Mouse (Mus musculus) intestine, postnatal 0 days (tissue): ENCODE measurements around the gene E130208F15Rik. TPM values are rescaled to one million over a fixed set of nuclear protein-coding genes. Genes with fewer than 3 reads are reported as not detected.

Source experiments
- ATAC-seq: fragments of 200-750 bp; cut with Nextera tagmentation; 2 replicates; pipeline ENCODE4 v1.8.0; 2017; ENCODE audit warnings: mild to moderate bottlenecking, moderate TSS enrichment, moderate library complexity
- H3K27ac ChIP-seq: fragments of 300-500 bp; sonication (generic); 2 replicates; pipeline ENCODE4 v1.5.1; 2014; ENCODE audit warnings: mild to moderate bottlenecking, low read depth, low read length, moderate library complexity
- H3K27me3 ChIP-seq: fragments of 300-500 bp; sonication (generic); replicated peaks from 2 replicates; pipeline ENCODE4 v1.6.1; 2014; ENCODE audit warnings: low read length, mixed read lengths; ENCODE audit not compliant: control insufficient read depth, insufficient read depth
- H3K36me3 ChIP-seq: fragments of 300-500 bp; sonication (generic); 2 replicates; pipeline ENCODE4 v1.6.1; 2014; ENCODE audit warnings: mild to moderate bottlenecking, moderate library complexity; ENCODE audit not compliant: control insufficient read depth, insufficient read depth
- H3K4me1 ChIP-seq: fragments of 300-500 bp; sonication (generic); replicated peaks from 2 replicates; pipeline ENCODE4 v1.6.1; 2014; ENCODE audit warnings: antibody characterized with exemption, low read length, mixed read lengths; ENCODE audit not compliant: control insufficient read depth, insufficient read depth
- H3K4me2 ChIP-seq: fragments of 300-500 bp; sonication (generic); replicated peaks from 2 replicates; pipeline ENCODE4 v1.6.1; 2014; ENCODE audit warnings: low read depth, mild to moderate bottlenecking, moderate library complexity
- H3K4me3 ChIP-seq: fragments of 300-500 bp; sonication (generic); 2 replicates; pipeline ENCODE4 v1.5.1; 2014; ENCODE audit warnings: low read depth, low read length
- H3K9ac ChIP-seq: fragments of 300-500 bp; sonication (generic); 2 replicates; pipeline ENCODE4 v1.6.1; 2014; ENCODE audit warnings: mild to moderate bottlenecking, low read depth, low read length
- H3K9me3 ChIP-seq: fragments of 300-500 bp; sonication (generic); 2 replicates; pipeline ENCODE4 v1.6.1; 2016; ENCODE audit warnings: mixed run types; ENCODE audit not compliant: control insufficient read depth
- CTCF ChIP-seq: sonication (generic); IDR thresholded peaks from 2 replicates; pipeline ENCODE4 v1.5.1; 2016; ENCODE audit warnings: low read depth, mild to moderate bottlenecking, control low read depth, antibody characterized with exemption, moderate library complexity
- WGBS: fragments of 180-500 bp; shearing (Covaris S2); extraction: QIAGEN DNeasy Blood & Tissue Kit; methylation state at CpG from one replicate; pipeline ENCODE4 v1.1.7; 2014; 5-methylcytosine and 5-hydroxymethylcytosine counted together
- polyA plus RNA-seq: library from polyadenylated mRNA; unstranded; fragments of >200 nt; fragmentation: Nextera tagmentation; extraction: Ambion mirVana; gene quantifications from 2 replicates; pipeline ENCODE4 v1.2.1, GENCODE M21; 2015

Gene E130208F15Rik
- polyA plus RNA-seq, 1 experiment from 2014 or later, result not detected

- no peak for ATAC-seq
- WGBS, result 47% methylated on average over 25 of the region's 27 CpGs
- Histone ChIP-seq H3K36me3 (peaks cover 9% of the 10 kb centered on the region; the same call in 1 of the 2 replicates), H3K4me3 (no peak overlapping the region), H3K4me1 (no peaks in the 10 kb centered on the region), H3K27ac (no peak overlapping the region), H3K9me3 (no peaks in the 10 kb centered on the region), H3K27me3 (no peaks in the 10 kb centered on the region), H3K4me2 (no peak overlapping the region), H3K9ac (no peak overlapping the region)
- TF ChIP-seq CTCF, result no peak
Observed at GRCm38 (mm10) chr7:30313666-30314320, 7.7 kb upstream of the E130208F15Rik start.

GRCm38 (mm10) chr7:30314721-30315155 is 6.8 kb upstream of the E130208F15Rik start, which contains the start of gene Syne4:
Syne4 (plus strand) TSS chr7:30314807.
- H3K36me3 ChIP-seq, result peaks cover 9% of the 10 kb centered on the region; the same call in 1 of the 2 replicates
- peak within 1 kb of the TSS; percentile 23; the same call in 1 of the 2 replicates for H3K9ac ChIP-seq
- H3K27ac ChIP-seq, result no peak within 1 kb of the TSS
- 2% methylated on average over 9 of the region's 9 CpGs for WGBS
- ATAC-seq, result peak; percentile 46
- peak within 1 kb of the TSS; percentile 36 for H3K4me3 ChIP-seq
- H3K9me3 ChIP-seq, result no peaks in the 10 kb centered on the region
- no peak for TF ChIP-seq CTCF
- no peaks in the 10 kb centered on the region for H3K4me1 ChIP-seq
- H3K27me3 ChIP-seq, result no peaks in the 10 kb centered on the region
- H3K4me2 ChIP-seq, result peak within 1 kb of the TSS; percentile 66

GRCm38 (mm10) chr7:30315559-30316529 is 5.7 kb upstream of the E130208F15Rik start:
- Histone ChIP-seq H3K36me3 (peaks cover 9% of the 10 kb centered on the region; the same call in 1 of the 2 replicates), H3K4me1 (no peaks in the 10 kb centered on the region), H3K4me2 (peak overlapping the region; percentile 66), H3K27ac (no peak overlapping the region), H3K27me3 (no peaks in the 10 kb centered on the region), H3K4me3 (peak overlapping the region; percentile 36), H3K9ac (no peak overlapping the region), H3K9me3 (no peaks in the 10 kb centered on the region)
- WGBS, result 59% methylated on average over 13 of the region's 13 CpGs
- no peak for TF ChIP-seq CTCF
- no peak for ATAC-seq

DNA sequence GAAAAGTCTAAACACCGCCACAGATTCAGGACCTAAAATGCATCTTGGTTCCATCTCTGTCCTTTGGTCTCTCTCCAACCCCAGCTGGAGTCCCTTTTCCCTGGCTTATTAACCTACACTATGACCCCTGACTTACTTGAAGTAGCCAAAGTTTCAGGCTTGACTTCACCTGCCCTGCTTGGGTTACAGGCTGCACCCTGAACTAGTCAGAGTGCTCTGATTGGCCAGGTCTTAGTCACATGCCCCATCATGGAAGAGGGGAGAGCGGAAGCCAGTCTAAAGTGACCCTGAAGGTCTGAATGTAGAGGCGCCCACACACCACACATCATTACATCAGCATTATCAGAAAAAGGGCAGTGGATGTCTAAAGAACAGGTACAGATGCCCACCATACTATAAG is 3.4 kb upstream of the E130208F15Rik start:
- H3K27ac ChIP-seq, result no peak overlapping the region
- no peak for ATAC-seq
- no peaks in the 10 kb centered on the region; the same call in 1 of the 2 replicates for H3K36me3 ChIP-seq
- H3K4me2 ChIP-seq, result no peak overlapping the region
- no peak for TF ChIP-seq CTCF
- WGBS, result 94% methylated on average over 3 of the region's 3 CpGs
- no peaks in the 10 kb centered on the region; the same call in 1 of the 2 replicates for H3K4me1 ChIP-seq
- H3K9ac ChIP-seq, result no peak overlapping the region
- H3K4me3 ChIP-seq, result no peak overlapping the region
- no peaks in the 10 kb centered on the region for H3K9me3 ChIP-seq
- no peaks in the 10 kb centered on the region for H3K27me3 ChIP-seq

DNA sequence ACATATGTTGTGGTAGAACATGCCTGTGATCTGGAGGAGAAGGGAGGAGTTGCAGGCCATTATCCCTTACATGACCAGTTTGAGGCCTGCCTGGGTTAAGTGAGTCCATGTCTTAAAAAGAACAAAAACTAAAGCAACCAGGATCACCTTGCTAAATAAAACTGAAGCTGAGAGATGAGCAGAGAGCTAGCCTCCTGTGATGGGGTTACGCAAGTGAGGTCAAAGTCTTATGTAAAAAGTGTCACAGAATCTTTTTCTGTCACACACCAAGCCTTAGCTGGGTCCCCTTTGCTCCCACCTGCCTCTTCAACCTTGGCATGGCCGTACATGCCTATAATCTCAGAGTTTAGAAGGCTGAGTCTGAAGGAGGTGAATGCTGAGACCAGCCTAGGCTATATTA is 594 bp upstream of the E130208F15Rik start:
- Histone ChIP-seq H3K9ac (no peak overlapping the region), H3K4me1 (no peaks in the 10 kb centered on the region; the same call in 1 of the 2 replicates), H3K4me3 (0 out of 2 replicates have a peak overlapping the region, but pooled peaks have one; percentile 76), H3K4me2 (peak overlapping the region; percentile 96; the same call in 1 of the 2 replicates), H3K36me3 (no peaks in the 10 kb centered on the region; the same call in 1 of the 2 replicates), H3K9me3 (no peaks in the 10 kb centered on the region), H3K27ac (no peak overlapping the region), H3K27me3 (no peaks in the 10 kb centered on the region)
- no peak for TF ChIP-seq CTCF
- ATAC-seq, result no peak
- WGBS, result 53% methylated on average over 2 of the region's 2 CpGs

DNA sequence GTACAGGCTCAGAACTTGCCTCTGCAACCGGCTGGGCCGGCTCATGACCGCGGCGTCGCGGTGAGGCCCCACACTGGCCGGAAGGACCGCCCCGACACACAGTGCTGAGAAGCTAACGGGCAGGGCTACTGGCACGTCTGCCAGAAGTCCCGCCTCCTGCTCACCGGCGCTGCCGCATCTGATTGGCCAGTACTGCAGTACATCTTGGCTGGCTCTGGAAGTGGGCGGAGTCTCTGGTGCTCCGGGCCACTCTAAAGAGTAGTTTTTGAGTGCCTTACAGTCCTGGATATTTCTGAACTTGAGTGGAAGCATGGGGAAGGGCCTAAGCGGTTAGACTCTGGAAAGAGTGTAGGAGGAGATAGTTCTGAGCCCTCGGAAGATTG is 736 bp downstream of the E130208F15Rik start:
- Histone ChIP-seq H3K4me3 (peak overlapping the region; percentile 76), H3K4me2 (peak overlapping the region; percentile 96), H3K4me1 (no peaks in the 10 kb centered on the region; the same call in 1 of the 2 replicates), H3K27me3 (no peaks in the 10 kb centered on the region), H3K9ac (peak overlapping the region; percentile 80), H3K9me3 (no peaks in the 10 kb centered on the region), H3K27ac (peak overlapping the region; percentile 90), H3K36me3 (no peaks in the 10 kb centered on the region)
- under 1% methylated on average over 20 of the region's 20 CpGs for WGBS
- TF ChIP-seq CTCF, result no peak
- ATAC-seq, result peak; percentile 96
